Mouse (Mus musculus) naive thymus-derived CD4-positive, alpha-beta T cell, adult 2 months (primary cell): Measurements from ENCODE around the gene Tmem219.

ENCODE experiments used
- DNase-seq: peaks from one replicate; pipeline ENCODE4 v3.0.0-alpha.2; 2011; ENCODE audit warnings: low read depth

Tmem219 gene

GRCm38 (mm10) chr7:126922624-126923060, at the start of gene Tmem219:
TSS of gene Tmem219 (minus strand) at chr7:126922917.
- DNase-seq, result no peak

- no peak for DNase-seq
Observed at GRCm38 (mm10) chr7:126967361-126967760, 44.6 kb upstream of the Tmem219 start.

GRCm38 (mm10) chr7:126965568-126965967, 42.9 kb upstream of the Tmem219 start:
- DNase-seq, result no peak

GRCm38 (mm10) chr7:126963548-126964286, 41.0 kb upstream of the Tmem219 start:
- DNase-seq, result peak; percentile 27

- no peak for DNase-seq
Observed at GRCm38 (mm10) chr7:126961965-126962364, 39.2 kb upstream of the Tmem219 start.

- DNase-seq, result no peak
Observed at GRCm38 (mm10) chr7:126961095-126961494, 38.4 kb upstream of the Tmem219 start.

- DNase-seq, result no peak
Observed at GRCm38 (mm10) chr7:126959780-126960179, 37.1 kb upstream of the Tmem219 start.

GRCm38 (mm10) chr7:126955125-126955524, 32.4 kb upstream of the Tmem219 start:
- no peak for DNase-seq

- DNase-seq, result no peak
Observed at GRCm38 (mm10) chr7:126952646-126953045, 29.9 kb upstream of the Tmem219 start.

GRCm38 (mm10) chr7:126951741-126952140, 29.0 kb upstream of the Tmem219 start:
- no peak for DNase-seq

- DNase-seq, result no peak
Observed at GRCm38 (mm10) chr7:126950647-126951615, 28.2 kb upstream of the Tmem219 start.

- peak; percentile 86 for DNase-seq
Observed at GRCm38 (mm10) chr7:126949793-126950646, 27.3 kb upstream of the Tmem219 start, which contains the start of gene Sez6l2. TSS of gene Sez6l2 (plus strand) at chr7:126950563.

GRCm38 (mm10) chr7:126949403-126949792, 26.7 kb upstream of the Tmem219 start, which contains the start of gene Asphd1:
TSS of gene Asphd1 (minus strand) at chr7:126949582.
- DNase-seq, result no peak

- no peak for DNase-seq
Observed at GRCm38 (mm10) chr7:126948626-126949025, 25.9 kb upstream of the Tmem219 start.

GRCm38 (mm10) chr7:126946530-126946929, 23.8 kb upstream of the Tmem219 start:
- DNase-seq, result peak; percentile 68

GRCm38 (mm10) chr7:126941801-126942200, 19.1 kb upstream of the Tmem219 start:
- no peak for DNase-seq

GRCm38 (mm10) chr7:126941171-126941570, 18.5 kb upstream of the Tmem219 start:
- no peak for DNase-seq

GRCm38 (mm10) chr7:126932652-126933051, 9.9 kb upstream of the Tmem219 start:
- no peak for DNase-seq

GRCm38 (mm10) chr7:126929046-126929445, 6.3 kb upstream of the Tmem219 start:
- no peak for DNase-seq

- DNase-seq, result peak; percentile 95
Observed at GRCm38 (mm10) chr7:126928384-126929037, 5.8 kb upstream of the Tmem219 start, which contains the start of gene Kctd13. TSS of gene Kctd13 (plus strand) at chr7:126928879.

- peak; percentile 21 for DNase-seq
Observed at GRCm38 (mm10) chr7:126926299-126926698, 3.6 kb upstream of the Tmem219 start.
